In genomic region chr5:39931890-39932289, GRCm38 (mm10) we compare ENCODE assay signal across 22 mouse cellular contexts.
"Had no signal": no experiment of that assay in that cellular context is flagged by ENCODE, and none has a peak within 500 bp of the region (broad histone marks: within the 10 kb centered on the region; RNA-seq: fewer than 3 reads in every experiment).

No protein-coding gene starts in this region.

- ATAC-seq: hindbrain, embryonic 16.5 days; hindbrain, postnatal 0 days; inflammation-experienced regulatory T-cells, adult 6 months; intestine, embryonic 15.5 days; intestine, embryonic 16.5 days; intestine, postnatal 0 days had no signal

- DNase-seq: heart, postnatal 10 days; heart, postnatal 14 days; heart, postnatal 36 days; heart, postnatal 4 days; kidney, adult 11 months; kidney, adult 18-20 months; kidney, adult 2 months; kidney, adult 8-10 months; kidney, adult 9 months; kidney, postnatal 10 days; kidney, postnatal 14 days; kidney, postnatal 25 days; kidney, postnatal 36 days; kidney, postnatal 4 days; layer of hippocampus, adult 9-11 months; layer of hippocampus, postnatal 36 days had no signal
